Mouse (Mus musculus) limb, embryonic 13.5 days (tissue): Measurements from ENCODE around the gene Ucp2. TPM values are rescaled to one million over a fixed set of nuclear protein-coding genes. Genes with fewer than 3 reads are reported as not detected.
"Not testable (repeated sequence)": the region's sequence is repeated elsewhere in the genome, so short reads cannot be mapped to it uniquely, and the experiment has no call there.

ENCODE experiments used
- ATAC-seq: fragments of 200-750 bp; cut with Nextera tagmentation; 2 replicates; pipeline ENCODE4 v1.8.0; 2017; ENCODE audit warnings: low read depth, moderate number of reproducible peaks, moderate TSS enrichment; ENCODE audit not compliant: low FRiP score
- H3K27ac ChIP-seq: fragments of 300-500 bp; sonication (generic); 2 replicates; pipeline ENCODE4 v1.5.1; 2015; ENCODE audit warnings: inconsistent platforms, mild to moderate bottlenecking, moderate library complexity
- H3K27me3 ChIP-seq: fragments of 300-500 bp; sonication (generic); 2 replicates; pipeline ENCODE4 v1.6.1; 2015; ENCODE audit warnings: mild to moderate bottlenecking, inconsistent platforms
- H3K36me3 ChIP-seq: fragments of 300-500 bp; sonication (generic); 2 replicates; pipeline ENCODE4 v1.6.1; 2015; ENCODE audit warnings: inconsistent platforms, mild to moderate bottlenecking, moderate library complexity
- H3K4me1 ChIP-seq: fragments of 300-500 bp; sonication (generic); 2 replicates; pipeline ENCODE4 v1.6.1; 2015; ENCODE audit warnings: inconsistent platforms
- H3K4me2 ChIP-seq: fragments of 300-500 bp; sonication (generic); replicated peaks from 2 replicates; pipeline ENCODE4 v1.6.1; 2015; ENCODE audit warnings: inconsistent platforms, mild to moderate bottlenecking, moderate library complexity
- H3K4me3 ChIP-seq: fragments of 300-500 bp; sonication (generic); 2 replicates; pipeline ENCODE4 v1.5.1; 2015; ENCODE audit warnings: moderate library complexity, mild to moderate bottlenecking, inconsistent platforms
- H3K9ac ChIP-seq: fragments of 300-500 bp; sonication (generic); 2 replicates; pipeline ENCODE4 v1.6.1; 2015; ENCODE audit warnings: mild to moderate bottlenecking, inconsistent platforms
- H3K9me3 ChIP-seq: fragments of 300-500 bp; sonication (generic); 2 replicates; pipeline ENCODE4 v1.6.1; 2016; ENCODE audit warnings: inconsistent platforms
- WGBS: fragments of 180-500 bp; shearing (Covaris S2); methylation state at CpG from one replicate; pipeline ENCODE4 v1.1.7; 2015; 5-methylcytosine and 5-hydroxymethylcytosine counted together
- polyA plus RNA-seq: library from polyadenylated mRNA; unstranded; fragments of >200 nt; fragmentation: Nextera tagmentation; extraction: Ambion mirVana; gene quantifications from 2 replicates; pipeline ENCODE4 v1.2.1, GENCODE M21; 2015

The Ucp2 gene
- polyA plus RNA-seq, 1 experiment from 2014 or later = 155 TPM

DNA sequence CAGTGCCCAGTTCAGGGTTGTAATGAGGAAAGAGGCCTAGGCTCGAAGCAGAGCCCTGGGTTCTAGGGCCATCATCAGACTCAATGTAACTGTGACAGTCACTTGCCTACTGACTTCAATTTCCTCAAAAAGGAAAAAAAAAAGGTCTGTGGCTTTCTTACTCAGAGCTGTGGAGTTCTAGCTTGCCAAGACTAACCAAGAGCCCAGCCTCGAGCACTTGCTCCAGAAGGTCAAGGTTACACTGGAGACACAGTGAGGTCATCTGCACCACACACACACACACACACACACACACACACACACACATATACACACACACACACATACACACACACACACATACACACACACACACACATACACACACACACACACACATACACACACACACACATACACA lies 11.1 kb upstream of the Ucp2 start:
- H3K27ac ChIP-seq, H3K4me2 ChIP-seq, ATAC-seq, H3K9ac ChIP-seq, H3K4me3 ChIP-seq, H3K4me1 ChIP-seq, H3K27me3 ChIP-seq, H3K9me3 ChIP-seq, H3K36me3 ChIP-seq: not testable (repeated sequence)
- 76% methylated on average over 2 of the region's 2 CpGs for WGBS

DNA sequence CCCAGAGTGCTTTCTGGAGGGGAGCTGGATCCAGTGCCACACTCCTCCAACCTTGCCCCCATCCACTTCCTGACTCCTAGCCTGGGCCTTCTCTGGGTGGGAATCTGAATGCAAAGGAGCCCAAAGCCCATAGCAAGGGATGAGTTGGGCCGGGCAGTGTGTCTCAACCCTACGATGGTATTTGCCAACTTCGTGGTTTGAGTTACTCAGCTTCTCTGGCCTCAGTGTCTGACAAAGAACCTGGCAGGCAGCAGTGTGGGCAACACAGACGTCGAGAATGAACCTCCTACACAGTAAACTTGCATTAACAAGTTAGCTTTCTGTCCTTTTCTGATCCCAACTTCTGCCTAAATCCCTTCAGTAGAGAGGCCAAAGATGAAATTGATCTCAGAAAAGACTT lies 8.6 kb upstream of the Ucp2 start:
- no peak overlapping the region for H3K27ac ChIP-seq
- H3K36me3 ChIP-seq = no peaks in the 10 kb centered on the region
- 0 out of 2 replicates have a peak, but pooled peaks cover 5% of the 10 kb centered on the region for H3K4me1 ChIP-seq
- H3K27me3 ChIP-seq = no peaks in the 10 kb centered on the region
- H3K9ac ChIP-seq = no peak overlapping the region
- H3K4me3 ChIP-seq = no peak overlapping the region
- no peaks in the 10 kb centered on the region for H3K9me3 ChIP-seq
- no peak overlapping the region for H3K4me2 ChIP-seq
- ATAC-seq = no peak
- WGBS = 87% methylated on average over 5 of the region's 5 CpGs

DNA sequence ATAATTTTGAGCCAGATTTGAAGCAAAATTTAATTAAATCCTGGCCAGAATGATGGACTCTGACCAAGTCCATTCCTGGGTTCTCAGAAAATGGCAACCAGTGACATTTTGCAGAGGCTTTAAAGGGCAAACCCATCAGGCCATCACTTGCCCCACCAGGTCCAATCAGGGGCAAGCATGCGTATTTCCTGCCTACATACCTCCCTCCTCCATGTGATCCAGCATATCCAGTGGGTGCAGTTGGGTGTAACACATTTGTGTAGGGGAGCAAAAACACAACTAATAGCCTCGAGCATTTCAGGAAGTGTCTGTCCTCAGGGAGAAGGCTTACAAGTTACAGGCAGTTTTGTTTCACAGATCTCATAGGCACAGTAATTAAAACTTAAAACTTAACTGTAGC lies 5.8 kb upstream of the Ucp2 start:
- H3K4me2 ChIP-seq = no peak overlapping the region
- H3K4me1 ChIP-seq = peaks cover 7% of the 10 kb centered on the region; the same call in 1 of the 2 replicates
- H3K4me3 ChIP-seq = no peak overlapping the region
- H3K36me3 ChIP-seq = no peaks in the 10 kb centered on the region
- 55% methylated on average over 2 of the region's 2 CpGs for WGBS
- no peaks in the 10 kb centered on the region for H3K27me3 ChIP-seq
- no peaks in the 10 kb centered on the region for H3K9me3 ChIP-seq
- no peak for ATAC-seq
- H3K27ac ChIP-seq = no peak overlapping the region
- H3K9ac ChIP-seq = no peak overlapping the region

DNA sequence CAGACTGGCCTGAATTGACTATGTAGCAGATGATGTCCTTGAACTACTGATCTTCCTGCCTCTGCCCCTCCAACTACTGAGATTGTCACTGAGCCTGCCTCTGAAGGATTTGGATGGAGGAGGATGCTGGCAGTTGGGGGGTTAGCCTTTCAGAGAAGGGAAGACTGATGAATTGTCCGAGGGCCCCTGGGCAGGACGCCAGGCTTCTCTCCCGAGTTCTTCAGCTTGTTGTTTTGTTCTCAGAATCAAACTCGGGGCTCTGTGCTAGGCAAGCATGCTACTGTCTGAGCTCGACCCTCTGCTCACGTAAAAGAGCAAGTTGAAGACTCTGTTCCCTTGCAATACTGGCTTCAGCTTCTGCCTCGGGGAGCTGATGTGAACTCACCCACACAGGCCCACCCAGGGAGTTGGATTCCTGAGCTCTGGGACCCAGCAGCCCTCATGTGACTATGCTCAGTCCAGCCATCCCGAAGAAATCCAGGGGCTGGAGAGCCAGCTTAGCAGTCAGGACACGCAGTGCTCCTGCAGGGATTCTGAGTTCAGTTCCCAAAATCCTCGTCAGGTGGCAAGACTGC lies 4.6 kb upstream of the Ucp2 start:
- Histone ChIP-seq H3K4me3 (no peak overlapping the region), H3K27me3 (no peaks in the 10 kb centered on the region), H3K4me2 (no peak overlapping the region), H3K36me3 (no peaks in the 10 kb centered on the region), H3K9ac (no peak overlapping the region), H3K27ac (no peak overlapping the region), H3K4me1 (peaks cover 19% of the 10 kb centered on the region), H3K9me3 (no peaks in the 10 kb centered on the region)
- ATAC-seq = no peak
- WGBS = 46% methylated on average over 10 of the region's 10 CpGs

DNA sequence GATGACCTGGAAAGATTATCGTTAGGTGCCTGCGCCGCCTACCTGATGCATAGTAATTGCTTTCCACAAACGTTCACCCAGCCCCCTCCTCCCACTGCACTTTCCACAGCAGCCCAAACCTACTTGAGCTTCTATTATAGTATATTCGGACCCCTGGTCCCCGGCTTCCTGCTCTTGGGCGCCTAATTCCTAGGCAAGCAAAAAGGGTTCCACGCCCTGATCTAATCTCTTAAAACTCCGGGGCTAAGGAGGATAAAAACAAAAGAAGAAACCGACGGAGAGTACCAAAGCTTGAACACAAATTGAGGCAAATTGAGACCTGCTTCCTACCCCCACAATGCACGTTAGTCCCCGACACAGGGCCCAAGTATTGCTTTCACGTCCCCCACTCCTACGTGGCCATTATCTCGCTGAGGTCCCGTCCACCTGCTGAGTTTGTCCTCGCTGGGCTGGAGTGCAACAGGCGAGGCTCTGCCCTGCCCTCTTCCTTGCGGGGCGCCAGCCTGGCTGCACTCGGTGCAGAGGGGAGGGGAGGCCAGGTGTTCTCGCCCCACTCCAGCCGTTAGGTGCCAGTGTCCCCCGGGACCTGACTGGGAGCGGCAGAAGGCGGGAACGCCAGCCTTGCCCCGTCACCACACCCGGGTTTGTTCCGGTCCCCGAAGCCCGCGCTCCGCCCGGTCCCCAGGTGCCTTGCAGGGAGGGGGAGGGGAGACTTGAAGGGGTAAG lies 583 bp upstream of the Ucp2 start:
- H3K27ac ChIP-seq = no peak overlapping the region
- peaks cover 11% of the 10 kb centered on the region for H3K36me3 ChIP-seq
- peak overlapping the region; percentile 67 for H3K9ac ChIP-seq
- H3K4me2 ChIP-seq = peak overlapping the region; percentile 83
- peak overlapping the region; percentile 52 for H3K4me3 ChIP-seq
- no peaks in the 10 kb centered on the region for H3K9me3 ChIP-seq
- peaks cover 53% of the 10 kb centered on the region for H3K4me1 ChIP-seq
- H3K27me3 ChIP-seq = no peaks in the 10 kb centered on the region
- WGBS = 2% methylated on average over 36 of the region's 36 CpGs
- ATAC-seq = peak; percentile 32; the same call in 1 of the 2 replicates

DNA sequence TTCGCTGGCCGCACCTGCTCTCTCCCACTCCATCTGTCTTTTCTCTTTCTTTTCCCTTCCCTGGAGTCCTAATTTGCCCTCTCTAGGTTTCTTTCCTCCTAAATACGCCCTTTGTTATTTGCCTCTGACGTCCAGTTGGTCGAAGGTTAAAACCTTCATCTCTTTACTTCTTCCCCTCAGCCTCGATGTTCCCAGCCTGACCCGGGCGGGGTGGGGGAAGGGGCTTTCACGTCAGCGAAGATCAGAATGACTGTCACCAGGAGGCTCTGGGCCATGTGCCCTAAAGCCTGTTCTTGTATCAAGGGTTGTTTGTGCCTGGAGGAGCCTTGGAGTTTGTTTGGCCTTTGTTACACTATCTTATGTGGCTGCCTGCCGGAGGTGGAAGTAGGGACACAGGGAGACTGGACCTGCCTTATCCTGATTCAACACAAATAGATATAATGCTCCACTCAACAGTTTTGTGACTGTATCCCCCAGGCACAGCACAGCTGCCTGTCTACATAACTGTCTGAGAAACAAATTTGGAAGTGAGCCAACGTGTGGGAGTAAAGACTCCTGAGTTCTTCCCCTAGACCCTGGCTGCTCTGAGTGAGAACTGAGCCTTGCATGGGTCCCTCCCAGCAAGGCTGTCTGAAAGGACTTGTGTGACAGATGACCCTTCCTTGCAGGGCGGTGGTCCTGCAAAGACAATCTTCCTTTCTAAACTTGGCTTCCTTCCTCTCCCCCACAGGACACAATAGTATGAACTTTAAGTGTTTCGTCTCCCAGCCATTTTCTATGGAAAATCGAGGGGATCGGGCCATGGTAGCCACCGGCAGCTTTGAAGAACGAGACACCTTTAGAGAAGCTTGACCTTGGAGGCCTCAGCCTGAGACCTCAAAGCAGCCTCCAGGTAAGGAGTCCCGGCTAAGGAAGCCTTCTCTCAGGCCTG lies 612 bp downstream of the Ucp2 start:
- Histone ChIP-seq H3K4me1 (peaks cover 49% of the 10 kb centered on the region), H3K36me3 (peaks cover 23% of the 10 kb centered on the region), H3K9ac (peak overlapping the region; percentile 67)

DNA sequence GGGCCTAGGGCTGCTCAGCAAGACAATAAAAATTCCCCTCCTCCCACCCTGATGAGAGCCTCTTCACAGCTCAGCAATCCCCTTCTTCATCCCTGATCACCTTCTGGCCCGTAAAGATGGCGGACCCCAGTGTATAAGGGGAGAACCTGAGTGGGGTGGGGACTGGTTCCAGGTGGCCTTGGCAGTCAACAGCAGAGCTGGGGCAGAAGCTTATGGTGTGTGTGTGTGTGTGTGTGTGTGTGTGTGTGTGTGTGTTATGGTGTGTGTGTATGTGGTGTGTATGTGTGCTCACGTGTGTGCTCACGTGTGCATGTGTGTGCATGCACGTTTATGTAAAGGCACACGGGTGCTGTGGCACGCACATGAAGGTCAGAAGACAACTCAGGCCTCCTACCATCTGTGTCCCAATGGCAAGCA lies 1.3 kb downstream of the Ucp2 start:
- WGBS = 79% methylated on average over 7 of the region's 7 CpGs
- Histone ChIP-seq H3K36me3 (peaks cover 30% of the 10 kb centered on the region), H3K9ac (peak overlapping the region; percentile 67; the same call in 1 of the 2 replicates), H3K4me1 (peaks cover 49% of the 10 kb centered on the region), H3K4me3 (peak overlapping the region; percentile 52), H3K4me2 (peak overlapping the region; percentile 83), H3K27ac (peak overlapping the region; percentile 72), H3K27me3 (no peaks in the 10 kb centered on the region), H3K9me3 (no peaks in the 10 kb centered on the region)
- no peak for ATAC-seq

More for the DNA sequence above, 612 bp downstream of the Ucp2 start:
- ATAC-seq = 0 out of 2 replicates have a peak, but pooled peaks have one; percentile 37
- whole genome bisulfite sequencing = 35% methylated on average over 19 of the region's 19 CpGs
- H3K4me2 ChIP-seq = peak overlapping the region; percentile 83
- H3K27me3 ChIP-seq = no peaks in the 10 kb centered on the region
- H3K27ac ChIP-seq = peak overlapping the region; percentile 72; the same call in 1 of the 2 replicates
- peak overlapping the region; percentile 52 for H3K4me3 ChIP-seq
- no peaks in the 10 kb centered on the region for H3K9me3 ChIP-seq

DNA sequence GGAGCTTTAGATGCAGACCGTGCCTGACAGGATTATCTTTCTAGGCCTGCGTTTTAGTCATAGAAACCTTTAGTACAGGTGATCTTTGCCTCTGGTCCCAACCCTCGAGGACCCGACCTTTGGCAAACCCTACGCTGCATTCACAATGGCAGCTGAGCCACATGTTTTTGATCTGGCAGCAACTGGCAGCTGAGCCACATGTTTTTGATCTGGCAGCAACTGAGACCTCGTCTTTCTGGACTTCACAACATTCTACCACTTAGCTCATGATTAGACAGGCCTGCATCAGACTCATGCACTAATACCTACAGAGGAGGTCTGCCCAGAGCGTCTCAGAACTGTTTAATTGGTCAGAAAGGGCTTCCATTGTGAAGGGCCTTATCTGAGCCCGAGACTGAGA lies 1.9 kb downstream of the Ucp2 start:
- ATAC-seq = peak; percentile 4; the same call in 1 of the 2 replicates
- H3K4me1 ChIP-seq = peaks cover 49% of the 10 kb centered on the region

DNA sequence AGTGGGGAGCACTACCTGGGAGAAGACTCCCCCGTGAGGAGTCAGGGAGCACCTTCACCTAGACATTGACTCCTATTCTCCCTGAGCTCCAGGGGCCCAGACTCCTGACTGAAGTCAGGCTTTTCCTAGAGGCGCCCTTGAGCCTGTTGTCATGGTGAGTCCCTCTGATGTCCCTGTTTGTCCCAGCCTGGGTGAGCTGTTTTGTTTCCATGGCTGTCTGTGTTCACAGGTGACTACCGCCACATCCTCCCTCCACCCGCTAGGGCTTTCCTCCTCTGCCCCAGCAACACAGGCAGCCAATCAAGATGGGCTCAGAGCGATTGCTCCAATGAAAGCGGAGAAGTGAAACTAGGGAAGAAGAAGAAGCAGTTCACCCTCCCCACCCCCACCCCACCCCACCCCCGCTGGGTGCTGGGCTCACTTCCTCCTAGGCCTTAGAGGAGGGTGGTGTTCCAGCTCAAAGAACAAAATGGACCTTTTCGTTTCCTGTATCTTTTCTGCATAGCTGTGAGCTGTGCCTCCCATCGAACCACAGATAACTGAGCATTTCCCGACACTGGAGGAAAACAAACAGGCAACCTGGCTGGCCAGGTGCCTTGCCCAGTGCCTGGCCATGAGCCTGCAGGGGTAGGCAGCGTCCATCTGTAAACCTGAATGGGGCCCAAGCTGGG lies 2.6 kb downstream of the Ucp2 start:
- Histone ChIP-seq H3K36me3 (peaks cover 37% of the 10 kb centered on the region), H3K9ac (peak overlapping the region; percentile 48), H3K9me3 (no peaks in the 10 kb centered on the region), H3K27ac (peak overlapping the region; percentile 72), H3K4me2 (peak overlapping the region; percentile 83), H3K4me3 (peak overlapping the region; percentile 52), H3K27me3 (no peaks in the 10 kb centered on the region), H3K4me1 (peaks cover 51% of the 10 kb centered on the region)
- WGBS = 24% methylated on average over 11 of the region's 11 CpGs
- peak; percentile 60 for ATAC-seq

More for the DNA sequence above, 1.9 kb downstream of the Ucp2 start:
- peak overlapping the region; percentile 52 for H3K4me3 ChIP-seq
- H3K9ac ChIP-seq = peak overlapping the region; percentile 48
- peaks cover 36% of the 10 kb centered on the region for H3K36me3 ChIP-seq
- 16% methylated on average over 8 of the region's 8 CpGs for WGBS
- no peaks in the 10 kb centered on the region for H3K9me3 ChIP-seq
- peak overlapping the region; percentile 83 for H3K4me2 ChIP-seq
- peak overlapping the region; percentile 72 for H3K27ac ChIP-seq
- no peaks in the 10 kb centered on the region for H3K27me3 ChIP-seq

DNA sequence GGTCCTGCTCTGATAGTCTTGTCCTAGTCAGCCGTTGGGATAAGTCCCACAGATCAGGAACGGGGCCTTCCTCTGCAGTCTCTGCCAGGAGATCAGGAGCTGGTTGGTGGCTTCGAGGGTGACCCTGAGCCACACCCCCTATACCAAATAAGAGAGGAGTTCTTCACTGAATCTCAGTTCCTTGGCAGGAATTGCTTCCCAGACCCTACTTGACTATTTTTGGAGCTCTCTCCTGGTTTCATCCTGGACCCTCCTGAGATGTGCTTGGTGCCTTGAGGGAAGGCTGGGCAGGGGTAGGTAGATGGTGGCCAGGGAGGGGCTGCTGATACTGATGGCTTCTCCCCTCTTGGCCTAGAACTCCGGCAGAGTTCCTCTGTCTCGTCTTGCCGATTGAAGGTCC lies 3.2 kb downstream of the Ucp2 start:
- no peaks in the 10 kb centered on the region for H3K9me3 ChIP-seq
- H3K4me3 ChIP-seq = no peak overlapping the region
- peaks cover 51% of the 10 kb centered on the region for H3K4me1 ChIP-seq
- peak overlapping the region; percentile 43; the same call in 1 of the 2 replicates for H3K9ac ChIP-seq
- peaks cover 37% of the 10 kb centered on the region for H3K36me3 ChIP-seq
- ATAC-seq = no peak
- 75% methylated on average over 6 of the region's 6 CpGs for WGBS
- peak overlapping the region; percentile 83 for H3K4me2 ChIP-seq
- no peaks in the 10 kb centered on the region for H3K27me3 ChIP-seq
- H3K27ac ChIP-seq = peak overlapping the region; percentile 61; the same call in 1 of the 2 replicates

DNA sequence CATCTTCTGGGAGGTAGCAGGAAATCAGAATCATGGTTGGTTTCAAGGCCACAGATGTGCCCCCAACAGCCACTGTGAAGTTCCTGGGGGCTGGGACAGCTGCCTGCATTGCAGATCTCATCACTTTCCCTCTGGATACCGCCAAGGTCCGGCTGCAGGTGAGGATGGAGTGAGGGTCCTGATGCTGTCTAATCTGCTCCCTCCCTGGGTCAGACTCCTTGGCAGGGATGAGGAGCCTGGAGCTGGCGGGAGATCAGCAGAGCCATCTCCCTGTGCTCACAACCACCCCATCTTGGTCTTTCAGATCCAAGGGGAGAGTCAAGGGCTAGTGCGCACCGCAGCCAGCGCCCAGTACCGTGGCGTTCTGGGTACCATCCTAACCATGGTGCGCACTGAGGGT lies 3.7 kb downstream of the Ucp2 start:
- Histone ChIP-seq H3K27me3 (no peaks in the 10 kb centered on the region), H3K9ac (peak overlapping the region; percentile 43; the same call in 1 of the 2 replicates), H3K27ac (no peak overlapping the region), H3K4me1 (peaks cover 51% of the 10 kb centered on the region), H3K36me3 (peaks cover 37% of the 10 kb centered on the region), H3K4me3 (no peak overlapping the region), H3K9me3 (no peaks in the 10 kb centered on the region), H3K4me2 (no peak overlapping the region)
- ATAC-seq = no peak
- WGBS = 98% methylated on average over 9 of the region's 9 CpGs
